Mouse (Mus musculus) megakaryocyte, adult 5-6 weeks (primary cell): ENCODE measurements at regions not wholly inside any gene's neighbourhood (a gene's known extent, or its start where the extent isn't known, plus 50 kb on each side); places are given as distances from the start of the nearest gene placed in this dataset.

Experiments
- ATAC-seq: 2 replicates; pipeline ENCODE4 v1.8.0; 2016; ENCODE audit warnings: mild to moderate bottlenecking, inconsistent platforms; ENCODE audit not compliant: poor library complexity, severe bottlenecking

DNA sequence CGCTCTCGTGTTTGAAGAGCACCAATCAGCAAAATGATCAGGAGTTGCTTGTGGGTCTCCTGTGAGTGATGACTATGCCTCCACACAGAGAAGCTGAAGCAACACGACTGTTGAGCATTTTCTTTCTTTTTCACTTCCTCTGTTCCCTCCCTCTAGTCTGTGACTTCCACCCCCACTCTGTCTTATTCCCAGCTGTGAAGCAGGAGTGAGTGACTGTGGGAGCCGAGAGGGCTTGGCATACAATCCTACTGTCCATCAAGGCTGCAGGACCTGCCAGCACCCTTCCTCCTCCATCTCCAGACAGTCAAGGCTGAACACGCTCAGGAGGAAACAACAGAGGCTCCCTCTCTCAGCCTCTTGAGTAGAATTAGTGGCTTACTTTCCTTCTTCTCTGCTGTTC, 401.3 kb downstream of the Plcl1 start:
- ATAC-seq = peak; percentile 66

DNA sequence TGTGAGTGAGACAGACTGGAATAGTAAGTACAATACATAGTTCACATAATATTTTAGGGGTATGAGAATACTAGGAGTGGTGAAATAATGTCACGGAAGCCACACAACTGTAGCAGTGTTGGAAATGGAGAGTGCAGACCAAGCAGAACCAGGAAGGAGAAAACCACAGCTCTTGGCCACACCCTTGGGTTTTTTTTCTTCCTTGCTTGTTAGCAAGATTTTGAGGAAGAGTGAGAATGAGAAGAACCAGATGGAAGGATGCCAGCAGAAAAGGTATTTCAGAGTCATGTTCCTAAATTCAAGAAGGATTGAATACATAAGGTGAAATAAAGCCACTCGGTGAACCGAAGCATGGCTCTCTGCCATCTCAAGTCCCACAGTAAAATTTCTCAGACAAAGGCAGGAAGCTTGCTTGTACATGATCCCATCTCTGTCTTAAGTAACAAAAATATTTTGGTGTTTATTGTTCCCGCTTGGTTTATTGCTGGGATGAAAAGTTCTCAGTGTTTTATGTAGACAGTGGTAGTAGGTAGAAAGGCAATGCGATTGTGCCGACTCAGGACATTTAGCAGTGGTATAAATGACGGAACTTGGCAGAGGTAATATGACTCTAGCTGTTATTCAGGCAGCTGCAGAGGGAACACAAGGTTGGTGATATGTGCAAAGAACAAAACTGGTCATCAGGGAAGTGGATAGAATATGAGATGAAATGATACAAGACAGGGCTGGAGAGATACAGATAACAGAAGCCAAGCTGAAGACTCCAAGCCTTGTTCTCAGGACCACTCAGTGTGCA, 403.2 kb downstream of the Plcl1 start:
- ATAC-seq = peak; percentile 74

DNA sequence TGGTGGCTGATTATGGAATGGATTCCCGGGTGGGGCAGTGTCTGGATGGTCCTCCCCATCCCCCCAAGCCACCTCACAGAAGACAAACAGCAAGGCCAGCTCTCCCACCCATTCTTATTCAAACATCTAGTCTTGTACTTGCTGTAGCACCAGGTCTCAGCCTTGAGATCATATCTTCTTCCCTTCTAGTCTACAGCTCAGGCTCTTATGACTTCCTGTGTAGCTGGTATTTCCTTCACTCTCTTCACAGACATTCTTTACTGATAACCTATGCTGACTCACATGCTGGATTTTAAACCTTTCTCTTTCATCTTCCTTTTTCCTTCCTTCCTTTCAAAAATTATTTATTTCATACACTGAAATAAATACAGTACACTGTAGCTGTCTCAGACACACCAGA, 406.8 kb downstream of the Plcl1 start:
- no peak for ATAC-seq

DNA sequence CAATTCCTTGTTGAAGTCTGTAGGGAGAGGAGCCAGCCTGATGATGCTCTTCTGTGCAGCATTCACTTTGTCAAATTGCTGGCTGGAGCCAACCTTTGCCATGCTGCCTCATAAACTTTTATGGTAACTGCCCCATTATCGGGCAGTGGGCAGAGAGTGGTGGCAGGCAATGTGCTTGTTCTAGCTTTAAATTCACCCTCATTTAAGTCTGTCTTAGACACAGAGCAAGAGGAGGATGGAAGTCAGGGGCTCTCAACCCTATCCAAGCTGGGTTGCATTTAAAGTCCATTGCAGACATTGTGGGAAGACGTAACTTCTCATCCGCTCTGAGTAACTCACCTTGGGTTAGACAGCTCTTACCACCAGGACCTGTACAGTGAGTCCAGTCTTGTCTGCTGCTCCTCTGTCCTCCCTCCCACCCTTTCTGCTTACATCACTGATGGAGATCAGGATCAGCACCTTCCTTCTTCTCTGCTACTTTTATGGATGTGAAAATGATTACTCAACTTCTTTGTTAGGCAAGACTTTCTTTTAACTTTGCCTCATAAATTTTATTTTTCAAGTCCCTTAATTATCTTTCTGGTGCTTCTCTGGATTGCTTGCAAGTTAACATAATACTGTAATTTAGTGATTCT, 415.3 kb downstream of the Plcl1 start:
- peak; percentile 86 for ATAC-seq

DNA sequence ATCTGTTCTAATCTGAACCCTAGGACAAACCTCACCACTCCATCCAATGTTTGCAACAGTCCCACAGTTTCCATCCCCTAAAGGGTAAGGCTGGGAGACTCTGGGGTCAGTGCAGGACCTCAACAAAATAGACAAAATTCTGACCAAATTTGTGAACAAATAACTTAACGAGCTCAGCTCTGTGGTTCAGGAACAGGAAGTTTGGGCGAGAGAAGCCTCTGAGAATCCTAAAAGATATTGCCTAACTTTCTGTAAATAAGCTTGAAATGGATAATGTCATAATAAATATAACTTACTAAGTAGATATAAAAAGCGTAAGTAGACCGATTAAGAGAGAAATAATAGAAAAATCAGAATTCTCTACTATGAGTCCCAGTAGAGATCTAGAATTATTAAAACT, 416.9 kb downstream of the Plcl1 start:
- peak; percentile 51; the same call in 1 of the 2 replicates for ATAC-seq

DNA sequence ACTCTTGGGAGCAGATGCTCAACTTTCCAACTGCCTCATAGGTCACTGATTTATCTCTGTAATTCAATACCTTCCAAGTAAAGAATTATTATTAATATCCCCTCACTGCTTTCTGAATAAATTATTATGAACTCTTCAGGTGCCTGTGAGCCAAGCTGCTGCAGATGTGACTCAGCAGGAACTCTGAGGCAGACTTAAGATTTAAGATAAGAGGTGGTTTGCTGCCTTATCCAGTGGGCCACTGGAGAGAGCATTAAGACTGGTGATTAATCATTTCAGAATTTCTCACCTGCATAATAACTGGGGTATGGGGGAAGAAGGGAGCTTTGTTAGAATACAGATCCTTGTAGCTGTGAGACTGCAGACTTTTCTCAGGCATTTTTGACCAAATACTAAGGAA, 421.5 kb downstream of the Plcl1 start:
- no peak for ATAC-seq

DNA sequence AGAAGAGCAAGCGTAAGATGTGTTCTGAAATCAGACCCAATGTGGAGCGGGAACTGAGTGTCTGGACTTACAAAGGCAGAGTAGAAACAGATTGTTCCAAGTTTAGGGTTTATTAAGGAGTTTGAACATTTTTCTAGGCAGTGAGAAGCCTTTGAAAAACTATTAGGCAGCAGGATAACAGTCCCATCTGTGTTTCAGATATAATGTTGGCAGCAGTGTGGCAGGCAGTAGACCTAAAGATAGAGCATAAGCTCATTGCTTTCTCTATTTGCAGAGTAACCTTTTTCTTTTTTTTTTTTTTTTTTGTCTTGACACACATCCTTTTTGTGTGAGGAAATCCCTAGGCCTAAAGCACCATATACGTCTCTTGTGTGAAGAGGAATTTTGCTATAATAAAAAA, 429.6 kb downstream of the Plcl1 start:
- no peak for ATAC-seq

DNA sequence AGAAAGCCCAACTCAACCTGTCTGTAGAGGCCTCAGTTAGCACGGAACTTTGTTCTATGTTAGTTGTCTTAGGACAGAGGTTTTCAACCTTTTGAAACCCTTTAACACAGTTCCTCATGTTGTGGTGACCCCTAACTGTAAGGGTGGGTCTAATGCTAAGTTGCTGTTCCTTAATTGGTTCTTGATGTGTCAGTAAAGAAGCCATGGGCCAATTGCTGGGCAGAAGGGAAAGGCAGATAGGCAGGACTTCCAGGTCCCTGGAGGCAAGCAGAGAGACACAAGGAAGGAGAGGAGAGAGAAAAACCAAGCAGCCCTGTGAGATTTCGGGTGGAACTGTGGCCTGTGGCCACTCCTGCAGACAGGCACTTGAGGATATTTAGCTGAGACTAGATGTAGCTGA, 431.0 kb downstream of the Plcl1 start:
- peak; percentile 66 for ATAC-seq

DNA sequence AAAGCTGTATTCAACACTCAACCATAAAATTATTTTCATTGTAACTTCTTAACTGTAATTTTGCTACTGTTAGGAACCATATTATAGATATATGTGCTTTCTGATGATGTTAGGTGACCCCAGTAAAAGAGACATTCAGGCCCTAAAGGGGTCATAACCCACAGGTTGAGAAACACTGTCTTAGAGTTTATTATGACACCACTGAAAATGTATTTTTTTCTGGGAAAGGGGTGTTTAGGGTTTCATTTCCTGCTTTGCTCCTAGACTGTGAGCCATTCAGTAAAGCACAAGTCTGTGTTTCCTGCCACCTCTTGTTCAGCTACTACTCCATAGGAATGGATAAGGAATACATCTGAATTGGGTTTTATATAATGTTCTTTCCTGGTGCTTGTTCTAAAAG, 431.6 kb downstream of the Plcl1 start:
- peak; percentile 36 for ATAC-seq

DNA sequence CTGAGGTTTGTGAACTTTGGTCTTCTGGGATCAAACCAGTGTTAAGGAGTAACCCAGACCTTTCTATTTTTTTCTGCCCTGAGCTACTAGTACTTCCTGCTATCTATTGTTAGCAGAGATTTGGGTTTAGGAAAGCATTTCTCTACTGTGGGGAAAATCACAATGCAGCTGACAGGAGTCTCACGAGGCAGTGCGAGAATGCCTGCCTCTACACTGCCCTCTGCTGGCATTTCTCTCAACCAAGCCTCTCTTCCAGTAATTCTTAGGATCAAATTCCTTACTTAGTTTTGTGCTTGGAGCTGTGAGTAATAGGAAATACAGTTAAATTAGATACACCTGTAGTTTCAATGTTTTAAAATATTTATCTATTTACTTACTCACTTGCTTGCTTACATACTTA, 432.4 kb downstream of the Plcl1 start:
- peak; percentile 76 for ATAC-seq

DNA sequence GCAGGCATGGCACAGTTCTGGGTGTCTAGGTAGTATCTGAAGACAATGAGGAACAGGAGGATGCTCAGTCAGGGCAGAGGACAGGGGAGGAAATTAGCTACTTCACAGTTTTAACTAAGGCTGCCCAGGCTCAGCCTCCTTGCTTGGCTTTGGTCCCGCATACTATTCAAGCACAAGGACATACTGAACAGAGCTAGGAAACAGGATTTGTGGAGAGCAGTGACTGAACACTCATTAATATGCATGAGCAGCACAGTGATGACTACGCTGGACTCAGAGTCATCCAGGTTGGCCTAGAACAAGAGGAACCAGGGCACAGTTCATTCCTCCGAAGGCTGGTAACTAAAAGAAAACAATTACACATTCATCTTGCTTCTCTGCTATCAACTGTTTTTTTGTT, 443.1 kb downstream of the Plcl1 start:
- no peak for ATAC-seq

DNA sequence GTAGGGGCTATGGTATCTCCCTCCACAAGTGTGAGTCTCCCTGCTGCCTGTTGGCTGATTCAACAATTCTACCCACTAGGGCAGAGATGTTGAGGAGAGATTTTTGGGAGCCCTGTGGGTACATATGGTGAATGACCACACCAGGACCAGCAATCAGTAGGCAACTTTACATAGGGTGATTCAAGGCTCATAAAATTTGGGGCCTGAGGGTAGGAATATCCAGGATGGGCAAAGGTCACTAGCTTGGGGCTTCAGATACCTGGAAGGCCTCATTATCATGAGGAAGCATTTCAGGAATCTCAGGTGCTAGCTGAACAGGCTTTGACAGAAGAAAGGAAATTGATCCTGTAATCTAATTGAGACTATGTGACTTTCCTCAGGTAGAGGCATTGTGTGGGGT, 446.6 kb downstream of the Plcl1 start:
- ATAC-seq = no peak

DNA sequence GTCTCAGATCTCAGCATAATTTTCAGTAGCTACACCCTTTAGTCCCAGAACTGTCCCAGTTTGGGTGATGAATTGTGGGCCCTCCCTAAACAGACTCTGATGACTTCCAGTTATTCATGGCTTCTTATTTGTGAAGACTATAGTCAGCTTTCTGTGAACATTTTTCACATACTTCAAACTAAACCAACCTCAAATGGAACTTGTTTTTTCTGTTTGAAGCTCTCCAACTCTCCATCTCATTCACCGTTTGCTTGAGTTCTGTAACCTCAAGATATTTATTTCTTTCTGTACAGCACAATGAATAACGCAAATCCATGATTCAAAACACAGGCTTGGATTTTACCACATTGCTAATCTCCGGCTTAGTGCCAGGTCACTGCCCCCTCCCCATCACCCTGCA, 453.4 kb downstream of the Plcl1 start:
- no peak for ATAC-seq

DNA sequence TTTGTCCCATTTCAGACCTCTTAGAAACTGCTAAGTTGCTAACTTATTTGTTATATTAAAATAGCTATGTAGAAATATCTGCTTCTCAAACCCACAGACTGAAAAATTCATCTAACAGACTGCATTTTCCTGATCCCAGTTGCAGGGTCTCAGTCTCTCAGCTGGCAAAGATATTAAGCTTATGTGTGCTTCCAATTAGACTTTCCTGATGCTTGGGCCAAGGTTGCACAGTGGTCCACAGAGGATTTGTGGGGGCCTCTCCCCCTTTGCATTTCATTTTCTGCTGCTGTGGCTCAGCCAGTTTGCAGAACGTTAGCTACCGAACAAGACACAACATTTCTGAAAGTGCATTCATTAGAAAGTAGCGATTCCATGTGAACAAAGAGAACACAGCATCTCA, 457.4 kb downstream of the Plcl1 start:
- no peak for ATAC-seq

DNA sequence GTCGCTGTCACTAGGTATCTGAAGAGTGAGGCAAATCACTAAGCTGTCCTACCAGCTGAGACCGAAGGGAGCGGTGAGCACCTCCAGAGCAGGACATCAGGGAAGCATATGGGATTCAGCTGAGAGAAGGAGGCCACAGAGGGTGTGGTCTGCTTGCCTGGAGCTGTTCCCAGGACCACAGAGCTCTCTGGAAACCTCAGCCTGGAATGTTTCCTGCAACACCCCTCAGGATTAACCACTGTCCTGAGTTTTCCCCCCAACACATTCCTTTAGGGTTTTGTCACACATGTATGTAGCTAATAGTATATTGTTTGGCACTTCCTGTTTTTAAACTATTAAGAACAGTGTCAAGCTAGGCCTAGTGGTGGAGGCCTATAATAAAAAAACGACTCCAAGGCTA, 459.6 kb downstream of the Plcl1 start:
- ATAC-seq = no peak

DNA sequence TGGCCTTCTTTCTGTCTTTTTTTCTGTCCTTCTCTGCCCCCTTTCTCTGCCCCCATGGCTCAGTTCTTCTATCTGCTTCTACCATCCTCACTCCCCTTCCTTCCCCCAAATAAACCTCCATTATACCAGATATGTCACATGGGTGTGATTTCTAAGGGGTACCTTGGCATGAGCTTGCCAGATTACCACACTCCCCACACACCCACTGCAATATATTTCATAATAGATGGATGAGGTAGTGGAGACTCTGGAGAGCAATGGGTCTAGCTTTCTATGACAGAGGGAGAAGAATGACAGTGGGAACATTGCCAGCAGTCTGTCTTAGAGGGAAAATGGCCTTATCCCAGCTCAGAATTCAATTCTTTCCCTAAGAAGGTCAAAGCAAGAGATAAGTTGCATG, 461.0 kb downstream of the Plcl1 start:
- ATAC-seq = no peak

DNA sequence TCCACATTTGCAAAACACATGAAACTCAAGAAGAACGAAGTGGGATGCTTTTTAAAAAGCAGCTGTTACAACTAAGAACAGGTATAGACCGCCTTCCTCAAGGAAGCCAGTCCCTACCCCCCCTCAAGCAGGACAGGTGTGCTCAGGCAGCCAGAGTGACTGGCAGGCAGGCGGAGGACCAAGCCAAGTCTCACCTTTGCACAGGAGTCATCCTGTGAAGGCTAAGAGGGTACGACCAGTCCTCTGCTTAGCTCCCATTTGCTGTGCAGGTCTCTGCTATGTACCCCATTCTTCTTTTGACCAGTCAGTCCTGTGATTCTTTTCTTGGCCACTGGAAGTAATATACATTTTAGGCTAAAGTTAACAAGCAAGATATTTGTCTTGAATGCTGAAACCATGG, 467.9 kb downstream of the Plcl1 start:
- no peak for ATAC-seq

DNA sequence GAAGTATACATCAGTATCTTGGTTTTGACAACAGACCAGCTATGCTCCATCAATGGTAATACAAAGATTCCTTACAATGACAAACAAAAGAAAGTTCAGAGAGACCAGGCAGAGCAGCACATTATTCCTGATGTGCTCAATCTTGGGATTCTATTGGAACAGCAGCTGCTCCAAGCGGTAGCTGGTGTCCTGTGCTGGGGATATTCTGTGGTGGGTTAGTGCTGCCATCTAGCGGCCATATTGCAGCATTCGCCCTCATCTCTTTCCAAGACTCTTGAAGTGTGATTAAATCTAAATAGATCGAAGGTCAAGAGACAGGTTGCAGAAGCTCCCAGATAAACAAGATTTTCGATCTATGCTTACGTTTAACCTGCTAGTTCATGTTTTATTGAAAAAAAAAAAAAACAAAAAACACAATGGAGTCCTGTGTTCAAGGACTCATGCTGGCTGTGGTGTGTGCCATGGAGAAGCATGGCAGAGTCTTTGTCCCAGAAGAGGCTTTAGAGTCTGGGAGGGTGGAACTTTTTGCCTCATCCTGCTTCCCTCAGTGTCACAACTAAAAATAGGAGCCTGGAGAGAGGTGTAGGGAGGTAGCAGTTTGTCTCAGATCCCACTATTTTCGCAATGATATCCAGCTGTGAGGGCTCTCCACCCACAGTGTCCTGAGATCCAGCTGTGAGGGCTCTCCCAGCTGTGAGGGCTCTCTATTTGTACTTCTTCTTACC, 468.6 kb downstream of the Plcl1 start:
- peak; percentile 94 for ATAC-seq

DNA sequence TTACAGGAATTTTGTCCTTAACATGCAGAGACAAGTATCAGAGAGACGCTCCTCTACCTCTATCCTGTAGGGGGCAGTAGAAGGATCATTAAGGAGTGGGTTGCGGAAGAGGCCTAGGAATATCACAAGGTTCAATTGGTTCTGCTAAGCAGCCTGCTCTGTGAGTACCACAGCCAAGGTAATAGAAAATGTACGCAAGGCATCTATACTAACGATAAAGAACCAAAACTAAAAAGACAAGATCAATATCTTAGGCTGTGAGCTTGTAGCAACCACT, 469.1 kb downstream of the Plcl1 start:
- peak; percentile 55 for ATAC-seq

DNA sequence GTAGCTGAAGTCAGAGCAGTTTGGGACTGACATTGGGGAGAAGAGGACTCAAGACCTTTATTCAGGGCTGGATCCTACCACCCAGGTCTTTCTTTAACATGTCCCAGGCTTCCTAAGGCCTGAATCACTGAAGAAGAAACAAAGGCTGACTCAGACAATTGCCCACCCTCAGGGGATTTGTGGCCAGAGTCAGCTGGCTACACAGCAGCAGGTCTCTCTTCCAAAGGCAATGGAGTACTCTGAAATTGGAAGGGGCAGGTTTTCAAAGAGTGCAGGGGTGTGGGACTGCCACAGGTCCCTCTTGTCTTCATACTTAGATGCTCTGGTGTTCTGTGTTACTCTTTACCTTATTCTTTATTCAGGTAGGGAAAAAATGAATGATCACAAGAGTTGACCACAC, 478.9 kb downstream of the Plcl1 start:
- no peak for ATAC-seq

DNA sequence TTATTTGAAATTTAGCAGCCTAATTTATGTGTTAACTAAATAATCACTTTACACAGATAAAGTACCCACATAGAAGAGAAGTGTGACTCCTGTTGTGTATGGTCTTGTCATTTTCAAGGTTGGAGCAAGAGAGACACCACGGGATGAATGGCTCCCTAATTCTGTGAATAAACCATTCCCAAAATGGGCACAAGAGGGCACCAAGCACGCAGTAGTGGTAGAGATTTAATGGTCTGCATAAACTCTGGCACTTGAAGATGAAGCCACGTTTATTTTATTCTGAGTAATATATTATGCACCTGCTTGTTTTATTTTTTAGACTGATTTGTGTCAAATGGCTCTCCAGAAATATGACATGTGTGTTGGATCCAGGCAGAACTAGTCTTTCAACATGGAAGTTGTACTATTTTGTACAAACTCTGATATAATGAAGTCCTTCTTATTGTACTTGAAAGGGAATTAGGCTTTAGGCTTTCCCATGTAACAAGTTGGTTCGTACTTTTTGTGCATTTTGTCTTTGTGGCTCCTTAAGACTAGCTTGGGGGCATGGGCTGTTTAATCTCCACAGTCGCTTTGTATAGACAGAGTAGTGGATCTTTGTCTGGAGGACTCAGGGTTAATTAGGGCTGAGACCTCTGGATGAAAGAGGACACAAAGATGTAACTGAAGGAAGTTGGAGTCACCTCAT, 480.8 kb downstream of the Plcl1 start:
- ATAC-seq = no peak

DNA sequence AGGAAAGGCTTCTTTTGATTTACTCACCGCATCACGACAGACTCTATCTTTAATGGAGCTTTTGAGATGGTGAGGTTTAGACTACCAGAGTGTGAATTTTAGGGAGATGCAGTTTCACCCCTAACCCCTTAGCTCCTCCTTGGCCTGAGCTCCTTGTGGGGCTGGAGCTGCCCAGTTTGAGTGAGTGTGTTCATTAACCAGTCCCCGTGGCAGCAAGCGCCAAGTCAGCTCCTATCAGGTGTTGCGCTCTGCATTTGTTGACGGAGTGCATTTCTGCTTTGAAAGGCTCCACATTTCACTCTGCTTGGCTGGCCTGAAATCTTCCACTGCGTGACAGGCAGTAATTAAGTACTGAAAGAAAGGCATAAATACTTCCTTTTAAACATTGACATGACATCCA, 481.7 kb downstream of the Plcl1 start:
- no peak for ATAC-seq
